Mouse (Mus musculus) spleen, postnatal 10 days (tissue): Measurements from ENCODE around the gene Dkc1.

ENCODE experiments used
- DNase-seq, 2 experiments: peaks; one replicate each; pipeline ENCODE4 v3.0.0; 2021 to 2022; ENCODE audit warnings: low spot score in 2 of 2

Dkc1 gene

GRCm38 (mm10) chrX:75095369-75096162 is at the start of gene Dkc1:
TSS of gene Dkc1 (plus strand) at chrX:75095854.
- peak; percentile 81 to 93 for DNase-seq

DNA sequence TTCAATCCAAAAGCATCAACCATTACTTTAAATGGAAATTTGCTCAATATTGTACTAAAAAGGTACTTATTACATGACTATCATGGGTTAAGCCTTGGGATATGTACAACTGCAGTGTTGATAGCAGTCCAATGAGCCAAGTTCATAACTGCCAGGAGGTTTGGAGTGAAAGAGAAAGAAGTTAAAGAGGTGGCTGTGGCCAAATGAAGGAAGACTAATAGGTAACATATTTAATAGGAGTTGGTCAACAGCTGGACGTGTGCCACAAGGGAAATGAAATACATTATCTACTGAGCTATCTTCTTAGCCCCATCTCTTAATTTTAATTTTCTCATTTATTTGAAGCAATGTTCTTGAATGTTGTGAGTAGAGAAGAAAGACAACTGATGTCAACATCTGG is 49.7 kb upstream of the Dkc1 start:
- DNase-seq, result no peak

- no peak for DNase-seq
Observed at GRCm38 (mm10) chrX:75046921-75047635, 48.6 kb upstream of the Dkc1 start.

GRCm38 (mm10) chrX:75056120-75056775 is 39.4 kb upstream of the Dkc1 start:
- no peak for DNase-seq

- DNase-seq, result peak in 1 of 2 experiments; percentile 56
Observed at GRCm38 (mm10) chrX:75082351-75082750, 13.3 kb upstream of the Dkc1 start.

- peak in 1 of 2 experiments; percentile 37 for DNase-seq
Observed at GRCm38 (mm10) chrX:75083982-75084773, 11.5 kb upstream of the Dkc1 start.

- DNase-seq, result peak; percentile 31 to 64
Observed at GRCm38 (mm10) chrX:75084774-75085508, 10.7 kb upstream of the Dkc1 start, which contains the start of gene Gab3. TSS of gene Gab3 (minus strand) at chrX:75085458.

DNA sequence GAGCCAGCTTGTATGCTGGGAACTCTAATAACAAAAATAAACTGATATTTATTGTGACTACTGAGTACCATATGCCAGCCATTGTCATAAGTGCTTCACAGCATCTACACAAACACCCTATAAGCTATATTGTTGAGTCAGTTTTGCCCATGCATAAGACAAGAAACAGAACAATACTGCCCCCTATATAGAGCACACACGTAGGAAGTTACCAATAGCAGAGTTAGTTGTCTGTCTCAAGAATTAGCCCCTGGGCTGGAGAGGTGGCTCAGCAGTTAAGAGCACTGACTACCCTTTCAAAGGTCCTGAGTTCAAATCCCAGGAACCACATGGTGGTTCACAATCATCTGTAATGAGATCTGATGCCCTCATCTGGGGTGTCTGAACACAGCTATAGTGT is 10.0 kb upstream of the Dkc1 start:
- no peak for DNase-seq

DNA sequence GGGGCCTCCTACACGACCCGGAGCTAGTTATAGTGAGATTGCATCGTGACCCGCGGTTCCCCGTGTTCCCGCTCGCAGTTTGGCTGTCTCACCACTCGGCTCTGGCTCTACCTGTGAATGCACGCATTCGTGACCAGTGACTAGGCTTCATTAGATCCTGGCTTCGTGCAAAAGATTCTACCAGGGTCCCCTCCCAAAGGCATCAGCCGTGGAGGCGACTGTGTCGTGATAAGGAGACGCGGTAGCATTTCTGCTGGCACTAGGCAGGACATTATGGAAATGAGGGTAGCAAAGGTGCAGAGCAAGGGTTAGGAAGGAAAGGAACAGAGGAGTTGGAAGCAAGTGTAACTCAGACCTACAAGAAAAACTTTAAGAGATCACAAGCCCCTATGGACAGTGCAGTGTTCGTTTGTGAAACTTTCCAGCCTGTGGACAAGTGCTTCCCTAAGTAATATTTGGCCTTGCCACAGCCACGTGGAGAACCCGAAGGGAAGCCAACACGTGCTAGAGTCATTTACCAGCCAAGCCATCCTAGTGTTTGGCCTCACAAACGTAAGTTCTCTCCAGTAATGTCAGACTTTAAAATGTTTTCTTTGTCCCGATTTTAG is 613 bp downstream of the Dkc1 start:
- peak in 1 of 2 experiments; percentile 12 for DNase-seq

GRCm38 (mm10) chrX:75098799-75099198 is 3.1 kb downstream of the Dkc1 start:
- no peak for DNase-seq

- no peak for DNase-seq
Observed at GRCm38 (mm10) chrX:75102293-75102692, 6.6 kb downstream of the Dkc1 start.

DNA sequence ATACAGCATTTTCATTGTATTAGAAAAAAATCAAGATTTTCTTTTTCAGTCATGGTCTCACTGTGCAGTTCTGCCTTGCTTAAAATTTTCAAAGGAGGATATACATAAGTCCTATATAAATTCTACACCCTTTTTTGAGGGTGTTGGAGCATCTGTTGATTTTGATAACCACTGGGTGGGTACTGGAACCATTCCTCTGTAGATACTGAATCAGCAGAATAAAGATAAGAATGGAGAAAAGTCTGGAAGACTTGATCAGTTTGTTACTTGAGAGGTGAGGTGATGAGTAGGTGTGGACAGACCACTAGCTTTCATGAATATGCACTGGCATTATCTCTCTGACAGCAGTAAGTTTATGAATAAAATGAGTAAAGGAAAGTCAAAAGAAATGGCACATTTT is 19.9 kb downstream of the Dkc1 start:
- DNase-seq, result no peak

- no peak for DNase-seq
Observed at GRCm38 (mm10) chrX:75125606-75126005, 30.0 kb downstream of the Dkc1 start.

- DNase-seq, result no peak
Observed at GRCm38 (mm10) chrX:75126893-75127292, 31.2 kb downstream of the Dkc1 start.

DNA sequence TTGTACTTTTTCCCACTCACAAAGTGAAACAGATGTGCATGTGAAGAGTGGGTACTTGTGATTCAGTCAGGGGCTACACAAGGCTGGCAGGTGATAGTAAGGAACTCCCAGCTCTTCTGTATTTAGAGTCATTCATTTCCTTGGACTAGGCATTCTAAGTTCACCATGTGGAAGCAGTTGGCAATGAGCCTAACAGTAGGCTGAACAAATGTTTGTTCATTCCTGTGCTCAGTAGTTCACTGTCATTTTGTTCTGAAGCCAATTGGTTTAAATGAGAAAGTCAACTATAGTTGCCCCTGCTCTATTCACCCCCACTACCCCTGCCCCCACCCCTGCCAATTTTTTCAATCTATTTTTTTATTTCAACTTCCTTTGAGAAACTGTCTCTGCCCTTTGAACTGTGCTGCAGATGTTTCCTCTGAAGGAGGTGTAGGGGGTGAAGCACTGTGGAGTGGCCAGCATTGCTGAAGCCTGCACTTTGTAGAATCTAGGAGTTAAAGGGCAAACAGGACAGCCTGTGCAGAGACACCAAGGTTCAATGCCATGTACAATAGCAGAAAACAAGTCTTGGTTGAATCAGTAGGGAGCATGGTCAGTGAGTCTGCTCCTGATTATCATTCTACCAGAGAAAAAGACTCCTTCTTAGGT is 32.8 kb downstream of the Dkc1 start:
- no peak for DNase-seq

DNA sequence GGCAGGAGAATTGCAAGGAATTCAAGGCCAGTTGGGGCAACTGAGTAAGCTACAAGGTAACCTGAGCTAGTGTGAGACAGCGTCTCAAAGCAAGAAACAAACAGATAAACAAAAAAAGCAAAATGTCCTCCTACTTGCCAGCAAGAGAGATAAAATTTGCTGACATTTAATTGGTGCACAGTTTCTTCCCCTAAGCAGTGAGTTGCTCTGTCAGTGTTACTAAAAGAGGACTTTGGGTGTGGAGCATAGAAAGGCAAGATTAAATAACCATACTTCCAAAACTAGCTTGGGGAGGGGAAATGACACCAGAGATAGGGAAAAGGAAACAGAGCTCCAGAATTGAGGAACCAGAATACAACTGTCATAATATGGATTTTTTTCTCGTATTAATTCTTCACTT is 33.8 kb downstream of the Dkc1 start:
- DNase-seq, result no peak

- peak; percentile 75 to 86 for DNase-seq
Observed at GRCm38 (mm10) chrX:75130467-75131160, 35.0 kb downstream of the Dkc1 start, which contains the start of gene Mpp1. TSS of gene Mpp1 (minus strand) at chrX:75131016.

- no peak for DNase-seq
Observed at GRCm38 (mm10) chrX:75136938-75137337, 41.3 kb downstream of the Dkc1 start.

DNA sequence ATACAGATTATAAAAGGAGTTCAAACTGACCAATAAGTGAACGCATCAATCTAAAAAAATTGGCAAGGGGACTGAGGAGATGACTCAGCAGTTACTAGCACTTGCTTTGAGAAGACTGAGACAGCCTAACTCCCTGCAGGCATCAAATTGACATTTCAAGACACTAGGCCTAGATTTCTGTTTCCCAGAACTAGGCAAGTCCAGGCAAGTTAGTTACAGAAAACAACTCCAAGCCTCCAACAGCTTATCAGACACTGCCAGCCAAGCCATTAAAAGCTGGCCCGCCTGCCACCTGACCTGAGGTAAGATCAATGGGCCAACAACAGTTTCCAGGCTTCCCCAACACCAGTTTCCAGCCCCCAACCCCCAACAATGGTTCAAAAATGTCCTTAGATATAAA is 42.1 kb downstream of the Dkc1 start:
- DNase-seq, result no peak
